Mouse (Mus musculus) cerebellum, adult 2 months (tissue): ENCODE data around the gene Atg7. TPM values are rescaled to one million over a fixed set of nuclear protein-coding genes. Genes with fewer than 3 reads are reported as not detected.

Experiments used
- DNase-seq, 2 experiments: peaks; one replicate each; pipeline ENCODE4 v3.0.0; 2021
- H3K27ac ChIP-seq: fragments of 200-500 bp; 2 replicates; pipeline ENCODE4 v1.5.1; 2012; ENCODE audit warnings: low read length, control low read depth, inconsistent platforms; ENCODE audit not compliant: insufficient read depth
- H3K27me3 ChIP-seq: fragments of 200-500 bp; 2 replicates; pipeline ENCODE4 v1.6.1; 2012; ENCODE audit warnings: inconsistent platforms, mild to moderate bottlenecking, low read length, moderate library complexity; ENCODE audit not compliant: control insufficient read depth, insufficient read depth
- H3K4me1 ChIP-seq: fragments of 200-500 bp; 2 replicates; pipeline ENCODE4 v1.6.1; 2011; ENCODE audit warnings: low read length; ENCODE audit not compliant: control insufficient read depth, insufficient read depth
- H3K4me3 ChIP-seq: fragments of 200-500 bp; replicated peaks from 2 replicates; pipeline ENCODE3; 2011; ENCODE audit warnings: mild to moderate bottlenecking, low read depth, low read length, control low read depth; ENCODE audit not compliant: insufficient read depth
- CTCF ChIP-seq: fragments of 200-500 bp; IDR thresholded peaks from 2 replicates; pipeline ENCODE4 v1.5.1; 2011; ENCODE audit warnings: low read depth, mild to moderate bottlenecking, control low read depth, low read length, moderate library complexity, borderline replicate concordance; ENCODE audit not compliant: insufficient read depth
- POLR2A ChIP-seq: fragments of 200-500 bp; IDR thresholded peaks from 2 replicates; pipeline ENCODE4 v1.6.1; 2011; ENCODE audit warnings: low read length, control low read depth, borderline replicate concordance; ENCODE audit not compliant: insufficient read depth
- WGBS: fragments of 180-500 bp; shearing (Covaris S2); methylation state at CpG from one replicate; pipeline ENCODE4 v1.1.7; 2018; 5-methylcytosine and 5-hydroxymethylcytosine counted together
- polyA plus RNA-seq: library from polyadenylated mRNA; depleted of rRNA; stranded (reverse); fragments of >200 nt; gene quantifications from 2 replicates; pipeline ENCODE4 v1.2.3, GENCODE M21; 2012

Gene Atg7
- polyA plus RNA-seq, 1 experiment, result 22.2 TPM

DNA sequence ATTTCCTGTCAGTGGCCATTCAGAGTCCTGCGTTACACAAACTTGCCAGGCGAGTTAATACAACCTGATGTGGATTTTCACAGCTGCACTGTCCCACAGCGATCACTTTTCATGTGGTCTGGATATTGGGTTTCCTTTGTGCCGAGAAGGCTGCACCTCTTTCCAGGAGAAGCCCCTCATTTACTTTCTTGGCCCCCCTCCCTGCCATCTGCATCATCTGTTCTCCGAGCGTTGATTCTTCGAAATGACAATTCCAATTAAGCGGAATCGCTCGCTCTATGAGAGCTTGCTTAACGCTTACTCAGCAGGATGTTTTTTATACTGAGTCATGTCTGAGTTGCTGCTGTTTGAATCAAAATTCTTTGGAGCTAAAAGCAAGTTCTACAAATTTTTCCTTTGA is 83.8 kb downstream of the Atg7 start:
- DNase-seq, result no peak
- Histone ChIP-seq H3K27me3 (no peaks in the 10 kb centered on the region), H3K4me1 (no peaks in the 10 kb centered on the region), H3K4me3 (no peak overlapping the region), H3K27ac (no peak overlapping the region)
- TF ChIP-seq POLR2A (no peak), CTCF (no peak)
- 55% methylated on average over 11 of the region's 11 CpGs for WGBS

- Histone ChIP-seq H3K27ac (no peak overlapping the region), H3K4me1 (no peaks in the 10 kb centered on the region), H3K4me3 (no peak overlapping the region), H3K27me3 (no peaks in the 10 kb centered on the region)
- 69% methylated on average over 5 of the region's 5 CpGs for WGBS
- no peak for TF ChIP-seq POLR2A
- no peak for TF ChIP-seq CTCF
- no peak for DNase-seq
Observed at GRCm38 (mm10) chr6:114733156-114733555, 90.3 kb downstream of the Atg7 start.

- no peak for DNase-seq
- WGBS, result 35% methylated on average over 3 of the region's 3 CpGs
Observed at GRCm38 (mm10) chr6:114733681-114734080, 90.8 kb downstream of the Atg7 start.

DNA sequence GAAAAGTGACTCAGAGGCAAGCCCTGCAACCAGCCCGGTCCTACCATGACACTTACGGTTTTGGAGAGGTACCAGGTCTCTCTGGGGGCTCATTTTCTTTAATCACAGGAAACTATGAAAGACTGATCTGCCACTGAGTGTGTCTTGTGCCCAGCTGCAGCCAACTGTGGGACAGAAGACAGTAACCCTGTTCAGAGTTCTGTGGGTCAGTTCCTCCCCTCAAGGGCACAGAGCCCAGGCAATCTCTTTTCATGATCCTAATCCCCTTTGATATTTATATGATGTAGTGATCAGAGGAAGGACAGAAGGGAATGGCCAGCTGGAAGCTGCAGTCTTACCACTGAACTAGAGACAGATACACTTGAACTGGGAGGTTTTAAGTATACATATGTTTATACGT is 92.2 kb downstream of the Atg7 start:
- no peaks in the 10 kb centered on the region for H3K27me3 ChIP-seq
- no peaks in the 10 kb centered on the region for H3K4me1 ChIP-seq
- H3K27ac ChIP-seq, result no peak overlapping the region
- H3K4me3 ChIP-seq, result no peak overlapping the region
- 56% methylated on average over 3 of the region's 3 CpGs for WGBS
- TF ChIP-seq CTCF (no peak), POLR2A (no peak)
- DNase-seq, result no peak

More at GRCm38 (mm10) chr6:114733681-114734080, 90.8 kb downstream of the Atg7 start:
- Histone ChIP-seq H3K27ac (no peak overlapping the region), H3K4me1 (no peaks in the 10 kb centered on the region), H3K4me3 (no peak overlapping the region), H3K27me3 (no peaks in the 10 kb centered on the region)
- no peak for TF ChIP-seq POLR2A

- Histone ChIP-seq H3K27me3 (no peaks in the 10 kb centered on the region), H3K4me1 (no peaks in the 10 kb centered on the region), H3K4me3 (no peak overlapping the region), H3K27ac (no peak overlapping the region)
- no peak for TF ChIP-seq POLR2A
- TF ChIP-seq CTCF, result no peak
- no peak for DNase-seq
- WGBS, result 91% methylated on average over 9 of the region's 9 CpGs
Observed at GRCm38 (mm10) chr6:114736355-114736754, 93.5 kb downstream of the Atg7 start.

GRCm38 (mm10) chr6:114737181-114737580 is 94.3 kb downstream of the Atg7 start:
- 86% methylated on average over 11 of the region's 11 CpGs for WGBS
- no peak overlapping the region for H3K4me3 ChIP-seq
- H3K27ac ChIP-seq, result no peak overlapping the region
- H3K27me3 ChIP-seq, result no peaks in the 10 kb centered on the region
- no peaks in the 10 kb centered on the region for H3K4me1 ChIP-seq
- no peak for DNase-seq
- TF ChIP-seq POLR2A (no peak), CTCF (no peak)

DNA sequence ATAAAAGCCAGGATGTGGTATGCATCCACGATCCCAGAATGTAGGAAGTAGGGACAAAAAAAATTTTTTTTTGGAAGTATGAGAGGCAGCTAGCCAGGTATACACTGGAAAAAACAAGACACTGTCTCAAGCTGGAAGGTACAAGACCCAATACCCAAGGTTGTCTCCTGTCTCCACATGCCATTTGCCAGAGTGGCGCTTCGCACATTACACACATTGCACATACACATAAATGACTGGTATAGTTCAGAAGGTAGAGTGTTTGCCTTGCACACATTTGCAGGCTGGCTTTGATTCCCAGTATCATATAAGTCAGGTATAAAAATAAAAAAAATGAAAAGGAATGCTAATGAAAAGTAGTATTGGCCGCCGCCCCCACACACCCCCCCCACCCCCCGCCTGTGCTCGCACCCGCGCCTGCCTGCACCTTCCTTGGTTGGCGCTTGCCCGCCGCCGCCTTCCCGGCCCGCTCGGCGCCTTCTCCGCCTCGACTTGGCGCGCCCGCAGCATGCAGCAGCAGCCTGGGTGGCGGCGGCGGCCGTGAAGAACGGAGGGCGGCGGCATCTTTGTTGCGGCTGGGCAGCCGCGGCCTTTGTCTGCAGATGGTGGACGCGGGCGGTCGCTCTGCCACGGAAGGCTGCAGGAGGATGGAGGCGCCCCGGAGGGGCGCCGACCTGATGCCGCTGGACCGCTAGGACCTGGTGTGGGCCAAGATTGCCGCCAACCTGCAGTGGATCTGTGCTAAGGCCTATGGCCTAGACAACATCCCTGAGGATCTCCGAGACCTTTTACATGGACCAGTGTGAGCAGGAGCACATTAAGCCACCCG is 95.2 kb downstream of the Atg7 start:
- DNase-seq, result peak; percentile 40 to 49
- Histone ChIP-seq H3K4me3 (peak overlapping the region; percentile 27), H3K27ac (no peak overlapping the region), H3K4me1 (no peaks in the 10 kb centered on the region), H3K27me3 (no peaks in the 10 kb centered on the region)
- TF ChIP-seq CTCF (no peak), POLR2A (no peak)
- 16% methylated on average over 46 of the region's 46 CpGs for WGBS

DNA sequence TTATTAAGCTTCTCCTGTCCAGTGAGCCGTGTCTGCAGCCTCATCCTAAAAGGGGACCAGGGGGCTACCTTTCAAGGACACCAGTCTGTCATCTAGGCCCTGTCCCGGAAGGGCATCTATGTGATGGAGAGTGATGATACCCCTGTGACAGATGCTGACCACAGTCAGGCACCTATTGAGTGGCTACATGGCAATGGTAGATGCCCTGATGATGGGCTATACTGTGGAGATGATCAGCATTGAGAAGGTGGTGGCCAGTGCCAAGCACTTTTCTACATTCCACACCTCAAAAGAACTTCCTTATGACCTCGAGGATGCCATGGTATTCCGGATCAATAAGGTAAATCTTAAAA is 95.8 kb downstream of the Atg7 start:
- Histone ChIP-seq H3K4me1 (no peaks in the 10 kb centered on the region), H3K4me3 (peak overlapping the region; percentile 27), H3K27me3 (no peaks in the 10 kb centered on the region), H3K27ac (no peak overlapping the region)
- TF ChIP-seq CTCF (no peak), POLR2A (no peak)
- DNase-seq, result no peak
- WGBS, result 85% methylated on average over 4 of the region's 4 CpGs
